8 mouse cellular contexts compared by ENCODE assay signal in genomic region chr19:7195900-7196728, GRCm38 (mm10). TPM values are rescaled to one million over a fixed set of nuclear protein-coding genes. Genes with fewer than 3 reads are reported as not detected.
DNase-seq lines count a peak whose midpoint lies in the region; ATAC-seq and TF ChIP-seq lines count a peak whose summit lies in the region.

No protein-coding gene starts in this region.

- H3K4me2 ChIP-seq in midbrain, embryonic 11.5 days: no peak overlapping the region

- H3K36me3 ChIP-seq in midbrain, embryonic 11.5 days (ENCODE audit: control insufficient read depth, insufficient read depth, low read length): peaks cover 17% of the 10 kb centered on the region

- H3K4me3 ChIP-seq in left cerebral cortex, adult 2 months: no peak overlapping the region
- no peak overlapping the region for H3K4me3 ChIP-seq in midbrain, embryonic 11.5 days (ENCODE audit: low read depth, low read length)

- no peaks in the 10 kb centered on the region for H3K27me3 ChIP-seq in midbrain, embryonic 11.5 days (ENCODE audit: control insufficient read depth, insufficient read depth, low read length)

- no peak overlapping the region for H3K9ac ChIP-seq in midbrain, embryonic 11.5 days (ENCODE audit: low read length)

- WGBS in midbrain, embryonic 11.5 days: 16% methylated on average over 33 of the region's 33 CpGs

- no peak overlapping the region for H3K27ac ChIP-seq in left cerebral cortex, adult 2 months
- no peak overlapping the region for H3K27ac ChIP-seq in midbrain, embryonic 11.5 days (ENCODE audit: low read depth, low read length)

- H3K4me1 ChIP-seq in midbrain, embryonic 11.5 days (ENCODE audit: control insufficient read depth, insufficient read depth, low read length): peaks cover 19% of the 10 kb centered on the region

- no peak for TF ChIP-seq POLR2A in brain, embryonic 14.5 days (IDR thresholded peaks at IDR 0.05; ENCODE audit: borderline replicate concordance, extremely low read depth, insufficient read depth, insufficient read length, poor library complexity, severe bottlenecking)

- intact Hi-C loops in heart, postnatal 10 days (cut with DNase I): loop anchor here (1.0 kb wide), 2 partner anchors 128 to 132 kb away; no protein-coding TSS in a partner anchor
- intact Hi-C loops in left cerebral cortex, adult 2 months (cut with DNase I): loop anchor here (1.0 to 2.0 kb wide), 3 partner anchors 31 to 132 kb away; no protein-coding TSS in a partner anchor

- ATAC-seq in erythroblast, adult 5-6 weeks (replicated peaks; ENCODE audit: low FRiP score, poor library complexity, severe bottlenecking): peak; percentile 77
- ATAC-seq in midbrain, embryonic 11.5 days (ENCODE audit: low FRiP score): peak; percentile 51

- peak; percentile 92 for TF ChIP-seq CTCF in brain, embryonic 14.5 days (IDR thresholded peaks at IDR 0.05; ENCODE audit: borderline replicate concordance, extremely low read depth, insufficient read depth, insufficient read length)
- TF ChIP-seq CTCF in left cerebral cortex, adult 2 months (IDR thresholded peaks at IDR 0.05): peak; percentile 95

- no peaks in the 10 kb centered on the region for H3K9me3 ChIP-seq in midbrain, embryonic 11.5 days (ENCODE audit: control insufficient read depth, low read length)

- peak; percentile 85 for DNase-seq in kidney, adult 18-20 months
- no peak for DNase-seq in kidney, adult 11 months
- peak; percentile 68 for DNase-seq in brain, embryonic 14.5 days (ENCODE audit: low read depth)
- peak; percentile 70 to 78 for DNase-seq in heart, postnatal 10 days
- peak; percentile 67 for DNase-seq in left cerebral cortex, adult 2 months (ENCODE audit: extremely low spot score in 1 of 2, low spot score in 2 of 2)
- peak; percentile 98 for DNase-seq in midbrain, embryonic 11.5 days (ENCODE audit: low spot score, missing footprints)
- DNase-seq in spleen, postnatal 36 days (ENCODE audit: low spot score in 2 of 2): peak; percentile 31 to 37

RNA-seq across cellular contexts. Expression of gene Otub1, which starts 10.0 kb away (rescaled TPM):
- 209 and 213 TPM in 2 replicates for polyA plus RNA-seq in brain, embryonic 14.5 days (2012; rRNA removed)
- total RNA-seq in erythroblast, adult 5-6 weeks (2015; ENCODE audit: low replicate concordance): 17.3 TPM in 2 replicates
- 15.5 and 23.1 TPM in 2 replicates for total RNA-seq in erythroblast, adult 5-6 weeks (2017; ENCODE audit: low replicate concordance)
- 100 to 1,000 TPM; 102 to 104 TPM for total RNA-seq in heart, postnatal 10 days (2021)
- 100 to 1,000 TPM; 257 to 267 TPM for total RNA-seq in left cerebral cortex, adult 2 months (2021)
- polyA plus RNA-seq in midbrain, embryonic 11.5 days (2014; fragmentation: Nextera tagmentation; extraction: Ambion mirVana): 241 and 252 TPM in 2 replicates

RNA-seq across cellular contexts. Expression of gene Cox8a, which starts 21.3 kb away (rescaled TPM):
- 458 and 614 TPM in 2 replicates for polyA plus RNA-seq in brain, embryonic 14.5 days (2012; rRNA removed)
- total RNA-seq in erythroblast, adult 5-6 weeks (2015; ENCODE audit: low replicate concordance): 177 and 188 TPM in 2 replicates
- total RNA-seq in erythroblast, adult 5-6 weeks (2017; ENCODE audit: low replicate concordance): 51.3 and 166 TPM in 2 replicates
- 100 to 1,000 TPM; 661 to 717 TPM for total RNA-seq in heart, postnatal 10 days (2021)
- total RNA-seq in left cerebral cortex, adult 2 months (2021): 100 to 1,000 TPM; 934 to 941 TPM
- polyA plus RNA-seq in midbrain, embryonic 11.5 days (2014; fragmentation: Nextera tagmentation; extraction: Ambion mirVana): 730 and 757 TPM in 2 replicates

RNA-seq across cellular contexts. Expression of gene Naa40, which starts 44.9 kb away (rescaled TPM):
- polyA plus RNA-seq in brain, embryonic 14.5 days (2012; rRNA removed): 74.8 and 79.2 TPM in 2 replicates
- 12.5 and 20.1 TPM in 2 replicates for total RNA-seq in erythroblast, adult 5-6 weeks (2015; ENCODE audit: low replicate concordance)
- total RNA-seq in erythroblast, adult 5-6 weeks (2017; ENCODE audit: low replicate concordance): 14.5 and 15.1 TPM in 2 replicates
- 10 to 100 TPM; 25.5 to 28.7 TPM for total RNA-seq in heart, postnatal 10 days (2021)
- 10 to 100 TPM; 35.7 to 37.4 TPM for total RNA-seq in left cerebral cortex, adult 2 months (2021)
- 94.3 and 103 TPM in 2 replicates for polyA plus RNA-seq in midbrain, embryonic 11.5 days (2014; fragmentation: Nextera tagmentation; extraction: Ambion mirVana)

Comparison
In these comparisons a context has a peak if more than half of its experiments do, and no peak if none do; other contexts are left out.
1. RNA of gene Otub1, which starts 10.0 kb away (total RNA-seq): 257 to 267 TPM in left cerebral cortex, adult 2 months and 102 to 104 TPM in heart, postnatal 10 days; 15.5 to 23.1 TPM in erythroblast, adult 5-6 weeks; every median in the first group is over 4 times any median in the second.